In the genomic region with DNA sequence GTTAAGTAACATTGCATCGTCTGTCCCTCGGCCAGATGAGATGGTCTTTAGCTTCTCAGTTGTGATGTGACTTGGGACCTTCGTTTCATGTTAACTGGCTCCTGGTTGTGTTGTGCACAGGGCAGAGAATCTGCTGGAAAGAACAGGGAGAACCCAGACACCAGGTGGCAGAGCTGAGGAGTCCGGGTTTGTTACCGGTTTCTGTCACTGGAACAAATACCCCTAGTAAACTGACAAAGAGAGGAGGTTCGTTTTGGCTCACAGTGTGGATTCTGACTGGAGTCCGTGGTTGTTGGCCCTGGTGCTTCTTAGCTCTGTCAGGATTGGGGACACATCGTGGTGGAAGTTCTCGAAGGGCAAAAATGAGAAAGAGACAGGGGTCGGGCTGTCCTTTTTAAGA, we compare ENCODE assay signal across 9 mouse cellular contexts. TPM values are rescaled to one million over a fixed set of nuclear protein-coding genes. Genes with fewer than 3 reads are reported as not detected.
DNase-seq lines count a peak whose midpoint lies in the region; ATAC-seq and TF ChIP-seq lines count a peak whose summit lies in the region.
"Had no signal": no experiment of that assay in that cellular context is flagged by ENCODE, and none has a peak within 500 bp of the region (broad histone marks: within the 10 kb centered on the region; RNA-seq: fewer than 3 reads in every experiment).

No protein-coding gene starts in this region.

- peak; percentile 61 for TF ChIP-seq CTCF in lung, postnatal 0 days (IDR thresholded peaks at IDR 0.05)

- DNase-seq in kidney, adult 18-20 months, result peak; percentile 49
- no peak for DNase-seq in kidney, adult 11 months
- peak; percentile 64 to 79 for DNase-seq in adrenal gland, postnatal 36 days
- peak; percentile 78 for DNase-seq in heart, postnatal 10 days
- DNase-seq in lung, postnatal 0 days (ENCODE audit: low spot score), result peak; percentile 45
- DNase-seq in urinary bladder, adult 2 months (ENCODE audit: low spot score), result no peak
- DNase-seq in urinary bladder, postnatal 36 days (ENCODE audit: low spot score in 2 of 2), result no peak
- DNase-seq in ovary, postnatal 14 days (ENCODE audit: low spot score), result no peak

- H3K36me3 ChIP-seq in lung, postnatal 0 days (ENCODE audit: insufficient read depth, low read length), result no peaks in the 10 kb centered on the region

- no peak overlapping the region for H3K4me3 ChIP-seq in lung, postnatal 0 days (ENCODE audit: low read depth, low read length)
- H3K4me3 ChIP-seq: myocyte had no signal

- no peak overlapping the region for H3K9ac ChIP-seq in lung, postnatal 0 days (replicated peaks; ENCODE audit: low read depth)

- H3K27ac ChIP-seq in lung, postnatal 0 days (ENCODE audit: low read length), result 0 out of 2 replicates have a peak overlapping the region, but pooled peaks have one; percentile 16

- H3K27me3 ChIP-seq in lung, postnatal 0 days (replicated peaks; ENCODE audit: insufficient read depth, low read length), result no peaks in the 10 kb centered on the region

- peaks cover 4% of the 10 kb centered on the region; the same call in 1 of the 2 replicates for H3K4me1 ChIP-seq in lung, postnatal 0 days (ENCODE audit: insufficient read depth, low read depth, low read length)

- no peak for ATAC-seq in lung, postnatal 0 days

- WGBS in lung, postnatal 0 days, result 54% methylated on average over 10 of the region's 10 CpGs

- no peak for TF ChIP-seq EP300 in lung, postnatal 0 days (IDR thresholded peaks at IDR 0.05)

- no peaks in the 10 kb centered on the region for H3K9me3 ChIP-seq in lung, postnatal 0 days (ENCODE audit: low read length)

- intact Hi-C loops in heart, postnatal 10 days (cut with DNase I), result no loop called here

- H3K4me2 ChIP-seq in lung, postnatal 0 days (replicated peaks; ENCODE audit: low read depth, low read length), result peak overlapping the region; percentile 18; the same call in 1 of the 2 replicates

RNA-seq across cellular contexts. Expression of a gene that starts 3.6 kb away (rescaled TPM):
- total RNA-seq in adrenal gland, postnatal 36 days (2021), result 10 to 100 TPM; 56.9 to 81.3 TPM
- total RNA-seq in heart, postnatal 10 days (2021), result 100 to 1,000 TPM; 107 to 121 TPM
- 22.0 and 24.2 TPM in 2 replicates for polyA plus RNA-seq in lung, postnatal 0 days (2015; fragmentation: Nextera tagmentation; extraction: Ambion mirVana)
- polyA plus RNA-seq in urinary bladder, adult 2 months (2012; rRNA removed), result 26.3 and 36.2 TPM in 2 replicates

Comparison
In these comparisons a context has a peak if more than half of its experiments do, and no peak if none do; other contexts are left out.
1. DNase-seq: peak in kidney, adult 18-20 months (single experiment), adrenal gland, postnatal 36 days (2 of 2), heart, postnatal 10 days (2 of 2) and lung, postnatal 0 days (single experiment); none in kidney, adult 11 months (single experiment), urinary bladder, adult 2 months (single experiment), urinary bladder, postnatal 36 days (0 of 2) and ovary, postnatal 14 days (single experiment).